Mouse (Mus musculus) kidney, postnatal 10 days (tissue): ENCODE measurements around the gene Rffl.

Experiments used
- DNase-seq: peaks from one replicate; pipeline ENCODE4 v3.0.0; 2021; ENCODE audit warnings: mixed read lengths

Rffl gene

GRCm38 (mm10) chr11:82870173-82871030, 608 bp downstream of the Rffl start:
- peak; percentile 81 for DNase-seq

GRCm38 (mm10) chr11:82869506-82870172, 1.4 kb downstream of the Rffl start:
- DNase-seq = no peak

GRCm38 (mm10) chr11:82867956-82868355, 3.1 kb downstream of the Rffl start:
- no peak for DNase-seq

- no peak for DNase-seq
These were observed 4.0 kb downstream of the Rffl start for GRCm38 (mm10) chr11:82866850-82867564.

- no peak for DNase-seq
These were observed 5.1 kb downstream of the Rffl start for GRCm38 (mm10) chr11:82865957-82866356.

GRCm38 (mm10) chr11:82863488-82863931, 7.5 kb downstream of the Rffl start:
- DNase-seq = no peak

- DNase-seq = no peak
These were observed 8.0 kb downstream of the Rffl start for GRCm38 (mm10) chr11:82863059-82863458.

- no peak for DNase-seq
These were observed 8.4 kb downstream of the Rffl start for GRCm38 (mm10) chr11:82862638-82863037.

- DNase-seq = no peak
These were observed 9.5 kb downstream of the Rffl start for GRCm38 (mm10) chr11:82861558-82861957.

- DNase-seq = no peak
These were observed 10.3 kb downstream of the Rffl start for GRCm38 (mm10) chr11:82860759-82861158.

- no peak for DNase-seq
These were observed 13.6 kb downstream of the Rffl start for GRCm38 (mm10) chr11:82857307-82857848.

GRCm38 (mm10) chr11:82856032-82856431, 15.0 kb downstream of the Rffl start:
- no peak for DNase-seq

- DNase-seq = no peak
These were observed 15.6 kb downstream of the Rffl start for GRCm38 (mm10) chr11:82855327-82855973.

GRCm38 (mm10) chr11:82854111-82854510, 16.9 kb downstream of the Rffl start:
- no peak for DNase-seq

GRCm38 (mm10) chr11:82852958-82853357, 18.1 kb downstream of the Rffl start:
- DNase-seq = no peak

GRCm38 (mm10) chr11:82852540-82852939, 18.5 kb downstream of the Rffl start:
- DNase-seq = no peak

- no peak for DNase-seq
These were observed 18.9 kb downstream of the Rffl start for GRCm38 (mm10) chr11:82852115-82852514.

GRCm38 (mm10) chr11:82850259-82850658, 20.8 kb downstream of the Rffl start:
- DNase-seq = no peak

- DNase-seq = no peak
These were observed 23.4 kb downstream of the Rffl start for GRCm38 (mm10) chr11:82847571-82848000.

- DNase-seq = no peak
These were observed 24.1 kb downstream of the Rffl start for GRCm38 (mm10) chr11:82846938-82847337.

GRCm38 (mm10) chr11:82846079-82846436, 25.0 kb downstream of the Rffl start:
- no peak for DNase-seq

GRCm38 (mm10) chr11:82845415-82846078, 25.5 kb downstream of the Rffl start:
- DNase-seq = peak; percentile 74
